Mouse (Mus musculus) spleen, adult 2 months (tissue): ENCODE results near the gene Gm906. TPM values are rescaled to one million over a fixed set of nuclear protein-coding genes. Genes with fewer than 3 reads are reported as not detected.
"Not testable (repeated sequence)": the region's sequence is repeated elsewhere in the genome, so short reads cannot be mapped to it uniquely, and the experiment has no call there.

Experiments
- DNase-seq, 2 experiments: peaks; one replicate each; pipeline versions ENCODE4 v3.0.0 to v3.0.0-alpha.2; 2012 to 2021; ENCODE audit warnings: low spot score in 2 of 2, low read depth in 1 of 2
- H3K27ac ChIP-seq: fragments of 200-500 bp; 2 replicates; pipeline ENCODE4 v1.5.1; 2012; ENCODE audit warnings: low read length, inconsistent platforms; ENCODE audit not compliant: insufficient read depth
- H3K27me3 ChIP-seq: fragments of 200-500 bp; 2 replicates; pipeline ENCODE4 v1.6.1; 2012; ENCODE audit warnings: mild to moderate bottlenecking, moderate library complexity, low read length, inconsistent platforms; ENCODE audit not compliant: control insufficient read depth, insufficient read depth
- H3K36me3 ChIP-seq: fragments of 200-500 bp; 2 replicates; pipeline ENCODE4 v1.6.1; 2012; ENCODE audit warnings: mild to moderate bottlenecking, low read length, inconsistent platforms; ENCODE audit not compliant: control insufficient read depth, insufficient read depth
- H3K4me1 ChIP-seq: fragments of 200-500 bp; 2 replicates; pipeline ENCODE4 v1.6.1; 2011; ENCODE audit warnings: inconsistent platforms; ENCODE audit not compliant: control insufficient read depth, insufficient read depth, insufficient read length
- H3K4me3 ChIP-seq: fragments of 200-500 bp; 2 replicates; pipeline ENCODE4 v1.5.1; 2011; ENCODE audit warnings: mild to moderate bottlenecking, inconsistent platforms; ENCODE audit not compliant: insufficient read depth, insufficient read length; ENCODE audit errors: extremely low read depth
- CTCF ChIP-seq: fragments of 200-500 bp; IDR thresholded peaks from 2 replicates; pipeline ENCODE4 v1.5.1; 2011; ENCODE audit warnings: mild to moderate bottlenecking, inconsistent platforms; ENCODE audit not compliant: insufficient read depth, insufficient read length, insufficient replicate concordance; ENCODE audit errors: extremely low read depth
- POLR2A ChIP-seq: fragments of 200-500 bp; IDR thresholded peaks from 2 replicates; pipeline ENCODE4 v1.6.1; 2011; ENCODE audit warnings: low read depth, low read length, inconsistent platforms
- WGBS: fragments of 180-500 bp; shearing (Covaris S2); methylation state at CpG from one replicate; pipeline ENCODE4 v1.1.7; 2018; 5-methylcytosine and 5-hydroxymethylcytosine counted together
- polyA plus RNA-seq: library from polyadenylated mRNA; depleted of rRNA; stranded (reverse); fragments of >200 nt; gene quantifications from 2 replicates; pipeline ENCODE4 v1.2.3, GENCODE M21; 2012; rRNA removed

The Gm906 gene
- not detected in 2 replicates for polyA plus RNA-seq

DNA sequence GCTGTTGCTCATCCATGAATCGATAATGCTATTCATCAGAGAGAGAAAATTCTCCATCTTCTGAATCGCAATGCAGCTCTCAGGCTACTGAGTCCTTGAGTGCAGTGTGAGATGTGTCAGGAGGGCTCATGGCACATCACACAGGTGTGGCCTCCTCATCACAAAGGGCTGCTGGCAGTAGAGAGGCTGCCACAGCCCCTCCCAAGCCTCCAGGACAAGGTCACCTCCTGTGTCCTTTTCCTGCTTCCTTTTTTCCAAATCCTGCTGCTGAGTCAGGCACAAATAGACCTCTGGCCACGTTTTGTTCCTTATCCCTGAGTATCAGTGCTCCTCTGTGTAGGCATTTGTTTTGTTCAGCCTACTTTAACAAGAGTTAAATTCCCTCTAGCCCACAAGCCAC lies at the start of gene Gm906:
Gene Gm906, minus strand, starts transcription at position 101 of the 400 bp plus-strand sequence.
- not testable (repeated sequence) for H3K36me3 ChIP-seq, DNase-seq, H3K27ac ChIP-seq, H3K27me3 ChIP-seq, H3K4me1 ChIP-seq, H3K4me3 ChIP-seq
- WGBS: 56% methylated on average over 3 of the region's 3 CpGs

- H3K36me3 ChIP-seq, H3K27ac ChIP-seq, H3K4me1 ChIP-seq, H3K27me3 ChIP-seq, DNase-seq, H3K4me3 ChIP-seq: not testable (repeated sequence)
- whole genome bisulfite sequencing: 87% methylated on average over 2 of the region's 4 CpGs
Observed at GRCm38 (mm10) chr13:50283308-50283707, 33.2 kb upstream of the Gm906 start.

GRCm38 (mm10) chr13:50236487-50236886 lies 13.6 kb downstream of the Gm906 start:
- Histone ChIP-seq H3K27ac (no peak overlapping the region), H3K27me3 (no peaks in the 10 kb centered on the region), H3K4me3 (no peak overlapping the region), H3K4me1 (no peaks in the 10 kb centered on the region), H3K36me3 (no peaks in the 10 kb centered on the region)
- no peak for DNase-seq
- TF ChIP-seq CTCF: no peak
- no peak for TF ChIP-seq POLR2A
- WGBS: 91% methylated on average over 3 of the region's 3 CpGs

DNA sequence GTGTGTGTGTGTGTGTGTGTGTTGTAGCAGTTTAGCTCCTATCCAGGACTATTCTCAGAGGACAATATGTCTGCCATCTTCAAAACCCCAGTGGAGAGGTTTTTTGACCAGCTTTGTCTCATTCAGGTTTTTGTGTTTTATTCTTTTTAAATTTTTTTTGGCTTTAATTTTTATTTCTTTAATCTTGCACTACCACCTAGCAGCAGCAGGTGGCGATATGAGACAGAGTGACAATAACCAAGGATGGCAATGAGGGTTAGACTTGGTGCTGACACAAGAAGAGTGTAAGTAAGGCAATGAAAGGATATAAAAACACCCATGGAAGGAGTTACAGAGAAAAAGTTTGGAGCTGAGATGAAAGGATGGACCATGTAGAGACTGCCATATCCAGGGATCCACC lies 38.3 kb downstream of the Gm906 start:
- not testable (repeated sequence) for H3K4me1 ChIP-seq, H3K36me3 ChIP-seq, H3K27ac ChIP-seq, H3K27me3 ChIP-seq, H3K4me3 ChIP-seq, DNase-seq
- 4% methylated on average over 1 of the region's 1 CpGs for WGBS

- H3K4me1 ChIP-seq, H3K27ac ChIP-seq, H3K4me3 ChIP-seq, H3K27me3 ChIP-seq, H3K36me3 ChIP-seq, DNase-seq: not testable (repeated sequence)
Observed at GRCm38 (mm10) chr13:50210191-50210590, 39.9 kb downstream of the Gm906 start.

DNA sequence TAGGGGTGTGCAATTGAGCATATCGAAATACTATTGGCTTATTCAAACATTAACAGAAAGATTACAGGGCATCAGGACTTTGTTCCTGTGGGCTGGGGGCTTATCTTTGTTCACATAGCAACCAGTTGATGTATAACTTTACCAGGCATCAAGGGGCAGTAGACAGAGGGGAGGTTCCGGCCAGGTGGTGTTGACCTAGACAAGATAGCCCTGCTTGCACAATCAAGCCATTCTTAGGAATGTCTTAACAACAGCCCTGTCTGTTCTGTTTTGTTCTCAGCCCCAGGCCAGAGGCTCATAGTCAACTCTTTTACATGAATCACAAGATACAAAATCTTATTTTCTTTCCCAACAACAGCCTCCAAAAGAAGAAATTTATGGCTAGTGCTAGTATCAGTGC lies 40.5 kb downstream of the Gm906 start:
- DNase-seq, H3K4me3 ChIP-seq, H3K27me3 ChIP-seq, H3K27ac ChIP-seq, H3K4me1 ChIP-seq, H3K36me3 ChIP-seq: not testable (repeated sequence)
- 96% methylated on average over 2 of the region's 2 CpGs for WGBS

GRCm38 (mm10) chr13:50207966-50208365 lies 42.1 kb downstream of the Gm906 start:
- Histone ChIP-seq H3K27me3 (no peaks in the 10 kb centered on the region), H3K4me3 (no peak overlapping the region), H3K27ac (no peak overlapping the region), H3K4me1 (no peaks in the 10 kb centered on the region), H3K36me3 (no peaks in the 10 kb centered on the region)
- DNase-seq: no peak
- WGBS: 85% methylated on average over 12 of the region's 12 CpGs
- TF ChIP-seq CTCF (no peak), POLR2A (no peak)

GRCm38 (mm10) chr13:50196831-50197230 lies 53.3 kb downstream of the Gm906 start:
- not testable (repeated sequence) for DNase-seq, H3K27me3 ChIP-seq, H3K4me1 ChIP-seq, H3K27ac ChIP-seq, H3K4me3 ChIP-seq, H3K36me3 ChIP-seq

Other genes starting within 250 kb of the Gm906 start
- gene Fbxw17, start 167.6 kb upstream of the Gm906 start, polyA plus RNA-seq: 12.7 and 17.2 TPM in 2 replicates
- not detected in 2 replicates for gene Gm47429, start 193.6 kb upstream of the Gm906 start, polyA plus RNA-seq
- not detected in 2 replicates for gene Nutm2, start 217.0 kb upstream of the Gm906 start, polyA plus RNA-seq